Mouse (Mus musculus) lung, embryonic 16.5 days (tissue): ENCODE data around the gene Fxyd6. TPM values are rescaled to one million over a fixed set of nuclear protein-coding genes. Genes with fewer than 3 reads are reported as not detected.

Experiments
- ATAC-seq: fragments of 200-750 bp; cut with Nextera tagmentation; 2 replicates; pipeline ENCODE4 v1.8.0; 2017; ENCODE audit warnings: low read depth, mild to moderate bottlenecking, moderate library complexity
- H3K27ac ChIP-seq: fragments of 300-500 bp; sonication (generic); 2 replicates; pipeline ENCODE4 v1.5.1; 2014; ENCODE audit warnings: mild to moderate bottlenecking, control low read depth, low read length
- H3K27me3 ChIP-seq: fragments of 300-500 bp; sonication (generic); 2 replicates; pipeline ENCODE4 v1.6.1; 2014; ENCODE audit warnings: low read depth, low read length, mixed read lengths; ENCODE audit not compliant: control insufficient read depth, insufficient read depth
- H3K36me3 ChIP-seq: fragments of 300-500 bp; sonication (generic); 2 replicates; pipeline ENCODE4 v1.6.1; 2014; ENCODE audit warnings: low read length; ENCODE audit not compliant: control insufficient read depth, insufficient read depth
- H3K4me1 ChIP-seq: fragments of 300-500 bp; sonication (generic); replicated peaks from 2 replicates; pipeline ENCODE4 v1.6.1; 2014; ENCODE audit warnings: low read length, mixed read lengths; ENCODE audit not compliant: control insufficient read depth, insufficient read depth
- H3K4me2 ChIP-seq: fragments of 300-500 bp; sonication (generic); 2 replicates; pipeline ENCODE4 v1.6.1; 2014; ENCODE audit warnings: low read depth, low read length, control low read depth
- H3K4me3 ChIP-seq: fragments of 300-500 bp; sonication (generic); 2 replicates; pipeline ENCODE4 v1.5.1; 2014; ENCODE audit warnings: mild to moderate bottlenecking, low read length, control low read depth
- H3K9ac ChIP-seq: fragments of 300-500 bp; sonication (generic); 2 replicates; pipeline ENCODE4 v1.6.1; 2014; ENCODE audit warnings: low read length, control low read depth
- H3K9me3 ChIP-seq: fragments of 300-500 bp; sonication (generic); 2 replicates; pipeline ENCODE4 v1.6.1; 2016; ENCODE audit warnings: low read length; ENCODE audit not compliant: control insufficient read depth
- WGBS: fragments of 180-500 bp; shearing (Covaris S2); extraction: QIAGEN DNeasy Blood & Tissue Kit; methylation state at CpG from one replicate; pipeline ENCODE4 v1.1.7; 2014; 5-methylcytosine and 5-hydroxymethylcytosine counted together
- polyA plus RNA-seq: library from polyadenylated mRNA; unstranded; fragments of >200 nt; fragmentation: Nextera tagmentation; extraction: Ambion mirVana; gene quantifications from 2 replicates; pipeline ENCODE4 v1.2.1, GENCODE M21; 2015

Gene Fxyd6
- polyA plus RNA-seq, 1 experiment from 2014 or later: 36.5 TPM

- H3K27ac ChIP-seq: no peak overlapping the region
- no peak for ATAC-seq
- 77% methylated on average over 4 of the region's 4 CpGs for WGBS
- no peak overlapping the region for H3K4me3 ChIP-seq
- no peaks in the 10 kb centered on the region for H3K9me3 ChIP-seq
- no peaks in the 10 kb centered on the region for H3K36me3 ChIP-seq
- H3K27me3 ChIP-seq: no peaks in the 10 kb centered on the region
- no peak overlapping the region for H3K9ac ChIP-seq
- H3K4me2 ChIP-seq: no peak overlapping the region
- H3K4me1 ChIP-seq: 0 out of 2 replicates have a peak, but pooled peaks cover 4% of the 10 kb centered on the region
Observed at GRCm38 (mm10) chr9:45412700-45413477, 42.9 kb downstream of the Fxyd6 start.

- H3K9ac ChIP-seq: no peak overlapping the region
- H3K27ac ChIP-seq: no peak overlapping the region
- H3K4me2 ChIP-seq: no peak overlapping the region
- H3K9me3 ChIP-seq: no peaks in the 10 kb centered on the region
- 55% methylated on average over 5 of the region's 5 CpGs for WGBS
- H3K4me1 ChIP-seq: no peaks in the 10 kb centered on the region
- ATAC-seq: no peak
- H3K36me3 ChIP-seq: no peaks in the 10 kb centered on the region
- H3K4me3 ChIP-seq: no peak overlapping the region
- H3K27me3 ChIP-seq: no peaks in the 10 kb centered on the region
Observed at GRCm38 (mm10) chr9:45413478-45414140, 43.6 kb downstream of the Fxyd6 start.

DNA sequence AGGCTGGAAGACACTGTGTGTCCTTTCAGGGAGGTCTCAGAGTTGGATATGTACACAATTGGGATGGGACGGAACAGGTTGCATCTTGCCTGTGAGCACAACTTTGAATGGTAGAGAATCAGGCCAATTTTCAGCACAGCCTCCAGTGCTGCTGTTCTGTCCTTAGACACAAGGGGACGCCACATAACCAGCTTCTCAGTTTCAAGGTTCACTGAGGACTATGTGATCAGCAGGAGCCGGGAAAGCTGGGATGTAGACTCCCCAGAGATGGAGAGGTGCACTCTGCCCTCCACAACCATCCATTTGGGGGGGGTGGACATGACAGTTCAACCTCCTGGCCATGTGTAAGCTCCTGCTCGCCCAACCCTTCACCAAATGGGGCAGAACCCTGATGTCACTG lies 45.9 kb downstream of the Fxyd6 start:
- Histone ChIP-seq H3K4me2 (no peak overlapping the region), H3K9ac (no peak overlapping the region), H3K27ac (no peak overlapping the region), H3K9me3 (no peaks in the 10 kb centered on the region), H3K36me3 (no peaks in the 10 kb centered on the region), H3K27me3 (no peaks in the 10 kb centered on the region), H3K4me3 (no peak overlapping the region), H3K4me1 (no peaks in the 10 kb centered on the region)
- no peak for ATAC-seq
- 38% methylated on average over 4 of the region's 4 CpGs for WGBS

GRCm38 (mm10) chr9:45417245-45417644 lies 47.3 kb downstream of the Fxyd6 start:
- Histone ChIP-seq H3K27ac (no peak overlapping the region), H3K9ac (peak overlapping the region; percentile 49), H3K4me1 (no peaks in the 10 kb centered on the region), H3K4me2 (peak overlapping the region; percentile 37), H3K27me3 (no peaks in the 10 kb centered on the region), H3K36me3 (no peaks in the 10 kb centered on the region), H3K9me3 (no peaks in the 10 kb centered on the region), H3K4me3 (peak overlapping the region; percentile 34)
- 16% methylated on average over 8 of the region's 8 CpGs for WGBS
- no peak for ATAC-seq

- Histone ChIP-seq H3K36me3 (no peaks in the 10 kb centered on the region), H3K4me1 (no peaks in the 10 kb centered on the region), H3K27ac (no peak overlapping the region), H3K27me3 (no peaks in the 10 kb centered on the region), H3K9me3 (no peaks in the 10 kb centered on the region), H3K9ac (no peak overlapping the region), H3K4me2 (no peak overlapping the region), H3K4me3 (no peak overlapping the region)
- 54% methylated on average over 8 of the region's 8 CpGs for WGBS
- ATAC-seq: no peak
Observed at GRCm38 (mm10) chr9:45418252-45418651, 48.3 kb downstream of the Fxyd6 start.

DNA sequence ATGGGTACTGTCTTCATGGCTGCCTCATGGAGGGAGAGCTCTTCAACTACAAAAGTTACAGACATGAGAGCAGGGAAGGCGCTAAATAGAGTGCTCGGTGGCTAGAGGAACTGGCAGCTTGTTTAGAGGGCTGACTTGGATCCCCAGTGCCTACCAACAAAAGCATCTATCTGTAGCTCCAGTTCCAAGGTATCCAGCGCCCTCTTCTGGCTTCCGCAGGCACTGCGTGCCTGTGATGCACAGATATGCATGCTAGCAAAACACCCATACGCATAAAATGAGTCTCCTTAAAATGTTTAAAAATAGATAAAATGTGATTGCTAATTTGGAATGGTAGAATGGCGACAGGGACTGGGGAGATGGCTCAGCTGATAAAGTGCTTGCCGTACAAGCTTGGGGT lies 51.2 kb downstream of the Fxyd6 start:
- Histone ChIP-seq H3K9ac (no peak overlapping the region), H3K4me2 (no peak overlapping the region), H3K4me3 (no peak overlapping the region), H3K27me3 (no peaks in the 10 kb centered on the region), H3K27ac (no peak overlapping the region), H3K9me3 (no peaks in the 10 kb centered on the region), H3K4me1 (no peaks in the 10 kb centered on the region), H3K36me3 (no peaks in the 10 kb centered on the region)
- ATAC-seq: no peak
- 67% methylated on average over 8 of the region's 8 CpGs for WGBS

DNA sequence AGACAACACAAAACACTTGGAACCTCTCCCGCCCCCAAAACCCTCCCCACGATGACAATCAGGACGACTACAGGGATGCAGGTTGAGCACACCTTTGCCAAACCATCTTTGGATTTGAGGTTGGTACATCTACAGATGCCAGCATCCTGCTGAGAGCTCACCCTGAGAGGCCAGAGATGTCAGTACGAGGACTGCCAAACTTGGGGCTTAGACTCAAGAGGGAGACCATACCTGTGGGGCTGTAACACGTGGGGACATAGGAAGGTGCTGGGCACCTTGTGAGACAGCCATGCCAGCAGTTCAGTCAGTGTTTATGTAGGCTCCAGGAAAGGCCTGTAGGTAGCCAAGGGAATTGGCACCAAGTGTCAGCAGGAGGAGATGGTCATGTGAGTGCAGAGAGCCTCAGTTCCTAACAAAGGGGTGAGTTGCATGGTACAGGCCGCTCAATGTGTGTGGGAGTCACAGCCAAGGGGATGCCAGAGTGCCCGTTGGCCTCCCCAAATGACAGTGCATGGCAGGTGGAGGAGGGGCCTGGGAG lies 52.8 kb downstream of the Fxyd6 start:
- no peak overlapping the region for H3K4me2 ChIP-seq
- H3K9ac ChIP-seq: no peak overlapping the region
- no peak overlapping the region for H3K4me3 ChIP-seq
- H3K36me3 ChIP-seq: no peaks in the 10 kb centered on the region
- no peaks in the 10 kb centered on the region for H3K4me1 ChIP-seq
- no peaks in the 10 kb centered on the region for H3K9me3 ChIP-seq
- H3K27ac ChIP-seq: no peak overlapping the region
- WGBS: 64% methylated on average over 7 of the region's 7 CpGs
- H3K27me3 ChIP-seq: no peaks in the 10 kb centered on the region
- ATAC-seq: no peak

DNA sequence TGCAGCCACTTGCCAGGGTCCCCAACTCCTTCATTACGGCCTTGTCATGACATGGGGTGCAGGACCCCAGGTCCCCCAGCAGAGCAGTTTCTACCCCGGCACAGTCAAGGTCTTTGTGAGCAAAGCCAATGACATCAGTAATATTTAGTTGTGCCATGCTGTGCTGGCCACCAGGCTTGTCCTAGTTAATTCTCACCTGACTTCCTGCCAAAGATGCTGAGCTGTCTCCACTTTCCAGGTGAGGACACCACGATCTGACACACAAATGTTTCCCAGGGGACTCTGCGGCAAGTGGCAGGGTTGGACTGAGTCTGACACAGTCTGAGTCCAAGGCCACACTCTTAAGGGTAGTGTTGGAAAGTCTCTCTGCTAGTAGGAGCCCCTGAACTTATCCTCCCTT lies 56.5 kb downstream of the Fxyd6 start, which contains the start of gene Dscaml1:
TSS of gene Dscaml1 (plus strand) at position 173 of the 400 bp plus-strand sequence.
- Histone ChIP-seq H3K36me3 (no peaks in the 10 kb centered on the region), H3K27ac (no peak within 1 kb of the TSS), H3K4me1 (peaks cover 5% of the 10 kb centered on the region), H3K9ac (no peak within 1 kb of the TSS), H3K27me3 (peaks cover 30% of the 10 kb centered on the region), H3K9me3 (no peaks in the 10 kb centered on the region), H3K4me2 (no peak within 1 kb of the TSS), H3K4me3 (no peak within 1 kb of the TSS)
- 75% methylated on average over 4 of the region's 4 CpGs for WGBS
- ATAC-seq: no peak

- Histone ChIP-seq H3K4me1 (peaks cover 5% of the 10 kb centered on the region), H3K4me2 (no peak overlapping the region), H3K4me3 (no peak overlapping the region), H3K27ac (no peak overlapping the region), H3K36me3 (no peaks in the 10 kb centered on the region), H3K27me3 (peaks cover 49% of the 10 kb centered on the region), H3K9me3 (no peaks in the 10 kb centered on the region), H3K9ac (no peak overlapping the region)
- no peak for ATAC-seq
- 17% methylated on average over 5 of the region's 5 CpGs for WGBS
Observed at GRCm38 (mm10) chr9:45429392-45429791, 59.4 kb downstream of the Fxyd6 start.
